15 mouse cellular contexts compared by ENCODE assay signal in genomic region chr10:4145080-4145807, GRCm38 (mm10).
DNase-seq lines count a peak whose midpoint lies in the region; ATAC-seq and TF ChIP-seq lines count a peak whose summit lies in the region.
"Had no signal": no experiment of that assay in that cellular context is flagged by ENCODE, and none has a peak within 500 bp of the region (broad histone marks: within the 10 kb centered on the region; RNA-seq: fewer than 3 reads in every experiment).

No protein-coding gene starts in this region.

- no peak overlapping the region for H3K4me2 ChIP-seq in lung, postnatal 0 days (replicated peaks; ENCODE audit: low read depth, low read length)
- H3K4me2 ChIP-seq: limb, embryonic 15.5 days had no signal

- H3K27ac ChIP-seq in heart, embryonic 10.5 days = peak overlapping the region; percentile 69; the same call in 1 of the 2 replicates
- no peak overlapping the region for H3K27ac ChIP-seq in heart, adult 2 months
- H3K27ac ChIP-seq in lung, postnatal 0 days (ENCODE audit: low read length) = no peak overlapping the region
- H3K27ac ChIP-seq: hindbrain, postnatal 0 days; limb, embryonic 15.5 days; macrophage had no signal

- no peak for DNase-seq in heart, embryonic 10.5 days (ENCODE audit: low spot score)
- no peak for DNase-seq in heart, adult 2 months
- DNase-seq in ES-CJ7 (ENCODE audit: low read depth, low spot score) (peak; percentile 67), ZHBTc4 (ENCODE audit: low read depth, low spot score) (peak; percentile 82)
- peak; percentile 86 for DNase-seq in lung, postnatal 0 days (ENCODE audit: low spot score)
- no peak for DNase-seq in thymus, postnatal 0 days (ENCODE audit: low spot score)
- DNase-seq: cerebellum, adult 8-10 months; heart, postnatal 10 days; midbrain, embryonic 14.5 days; thymus, postnatal 25 days had no signal

- no peaks in the 10 kb centered on the region for H3K4me1 ChIP-seq in heart, embryonic 10.5 days
- H3K4me1 ChIP-seq in heart, adult 2 months (ENCODE audit: control insufficient read depth, insufficient read depth, low read length) = no peaks in the 10 kb centered on the region
- H3K4me1 ChIP-seq in lung, postnatal 0 days (ENCODE audit: insufficient read depth, low read depth, low read length) = 0 out of 2 replicates have a peak, but pooled peaks cover 3% of the 10 kb centered on the region
- H3K4me1 ChIP-seq: limb, embryonic 15.5 days had no signal

- no peak overlapping the region for H3K4me3 ChIP-seq in heart, embryonic 10.5 days
- H3K4me3 ChIP-seq in heart, adult 2 months = no peak overlapping the region
- no peak overlapping the region for H3K4me3 ChIP-seq in lung, postnatal 0 days (ENCODE audit: low read depth, low read length)
- H3K4me3 ChIP-seq: erythroblast, embryonic 14.5 days; limb, embryonic 15.5 days had no signal

- no peak for TF ChIP-seq CTCF in heart, adult 2 months (IDR thresholded peaks at IDR 0.05)
- peak; percentile 44 for TF ChIP-seq CTCF in lung, postnatal 0 days (IDR thresholded peaks at IDR 0.05)

- no peak overlapping the region for H3K9ac ChIP-seq in heart, adult 2 months (ENCODE audit: low read depth, low read length)
- no peak overlapping the region for H3K9ac ChIP-seq in lung, postnatal 0 days (replicated peaks; ENCODE audit: low read depth)
- H3K9ac ChIP-seq: limb, embryonic 15.5 days had no signal

- no peaks in the 10 kb centered on the region for H3K27me3 ChIP-seq in heart, embryonic 10.5 days (ENCODE audit: insufficient read depth, poor library complexity, severe bottlenecking)
- no peaks in the 10 kb centered on the region for H3K27me3 ChIP-seq in heart, adult 2 months (ENCODE audit: control insufficient read depth, insufficient read depth, low read length)
- no peaks in the 10 kb centered on the region for H3K27me3 ChIP-seq in lung, postnatal 0 days (replicated peaks; ENCODE audit: insufficient read depth, low read length)
- H3K27me3 ChIP-seq: limb, embryonic 15.5 days had no signal

- peak; percentile 84 for ATAC-seq in lung, postnatal 0 days
- no peak for ATAC-seq in erythroid progenitor cell, adult 5-6 weeks (replicated peaks; ENCODE audit: low FRiP score, poor library complexity, severe bottlenecking)
- ATAC-seq: hindbrain, postnatal 0 days had no signal

- TF ChIP-seq POLR2A in heart, adult 2 months (IDR thresholded peaks at IDR 0.05; ENCODE audit: insufficient read depth, low read depth, low read length) = no peak

- no peak for TF ChIP-seq EP300 in heart, adult 2 months (IDR thresholded peaks at IDR 0.05; ENCODE audit: insufficient read depth, low read depth, low read length)
- TF ChIP-seq EP300 in lung, postnatal 0 days (IDR thresholded peaks at IDR 0.05) = 0 out of 2 replicates have a peak, but pooled peaks have one; percentile 9

- 82% methylated on average over 16 of the region's 16 CpGs for WGBS in heart, embryonic 10.5 days
- 74% methylated on average over 15 of the region's 16 CpGs for WGBS in heart, adult 2 months
- 56% methylated on average over 16 of the region's 16 CpGs for WGBS in lung, postnatal 0 days

- H3K9me3 ChIP-seq in heart, embryonic 10.5 days = no peaks in the 10 kb centered on the region
- H3K9me3 ChIP-seq in lung, postnatal 0 days (ENCODE audit: low read length) = no peaks in the 10 kb centered on the region
- H3K9me3 ChIP-seq: limb, embryonic 15.5 days had no signal

- intact Hi-C loops in heart, adult 2 months (cut with DNase I) = no loop called here

- H3K79me2 ChIP-seq in heart, adult 2 months (replicated peaks; ENCODE audit: control insufficient read depth, insufficient read depth, low read length) = no peaks in the 10 kb centered on the region

- peaks cover 10% of the 10 kb centered on the region; the same call in 1 of the 2 replicates for H3K36me3 ChIP-seq in heart, embryonic 10.5 days
- no peaks in the 10 kb centered on the region for H3K36me3 ChIP-seq in heart, adult 2 months (ENCODE audit: control insufficient read depth, insufficient read depth, low read length)
- H3K36me3 ChIP-seq in lung, postnatal 0 days (ENCODE audit: insufficient read depth, low read length) = no peaks in the 10 kb centered on the region

Comparison
In these comparisons a context has a peak if more than half of its experiments do, and no peak if none do; other contexts are left out.
1. DNase-seq: peak in ES-CJ7 (single experiment), ZHBTc4 (single experiment) and lung, postnatal 0 days (single experiment); none in heart, embryonic 10.5 days (single experiment), heart, adult 2 months (0 of 2) and thymus, postnatal 0 days (single experiment).